Mouse (Mus musculus) frontal cortex, adult (tissue): Measurements from ENCODE around the gene Otof.

ENCODE experiments used
- ATAC-seq: cut with Nextera tagmentation; 2 replicates; pipeline ENCODE4 v1.9.2; 2017; ENCODE audit warnings: mild to moderate bottlenecking, moderate library complexity, mixed read lengths; ENCODE audit not compliant: low TSS enrichment

Otof gene

DNA sequence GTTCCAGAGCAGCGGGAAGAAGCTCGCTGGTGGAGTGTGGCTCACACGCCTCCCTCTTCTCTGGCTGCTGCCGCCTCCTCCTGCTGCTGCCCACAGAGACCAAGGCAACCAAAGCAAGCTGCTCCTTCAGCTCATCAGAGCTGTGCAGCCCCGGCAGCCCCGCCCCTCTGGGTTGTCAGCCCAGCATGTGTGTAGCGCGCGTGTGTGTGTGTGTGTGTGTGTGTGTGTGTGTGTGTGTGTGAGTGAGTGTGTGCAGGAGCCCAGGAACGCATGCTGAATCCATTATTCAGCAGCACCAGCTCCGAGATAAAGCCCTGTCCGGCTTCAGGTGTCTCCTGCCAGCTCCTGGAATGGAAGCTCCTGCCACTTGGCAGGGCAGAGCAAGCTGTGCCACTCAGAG lies at the start of gene Otof:
Gene Otof (minus strand): TSS at position 112 of the 400 bp plus-strand sequence.
- peak; percentile 98 for ATAC-seq

GRCm38 (mm10) chr5:30497299-30497698 lies 35.6 kb upstream of the Otof start:
- no peak for ATAC-seq

GRCm38 (mm10) chr5:30496821-30497220 lies 35.1 kb upstream of the Otof start:
- no peak for ATAC-seq

DNA sequence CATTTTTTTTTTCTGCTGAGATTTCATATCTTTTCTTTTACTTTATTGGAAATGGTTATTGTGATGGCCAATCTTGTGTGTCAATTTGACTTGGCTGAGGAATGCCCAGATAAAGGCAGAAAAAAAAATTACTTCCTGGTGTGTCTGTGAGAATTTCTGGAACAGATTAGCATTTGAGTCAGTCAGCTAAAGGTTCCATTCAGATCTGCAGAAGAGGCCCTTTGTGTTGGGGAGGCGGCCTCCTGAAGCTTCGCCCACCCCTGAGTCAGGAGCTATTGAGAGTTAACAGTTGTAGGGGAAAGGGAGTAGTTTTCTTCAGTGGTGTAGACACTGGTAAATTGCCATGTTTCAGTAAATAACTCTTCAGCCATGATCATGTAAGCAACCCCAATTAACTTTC lies 33.6 kb upstream of the Otof start:
- no peak for ATAC-seq

GRCm38 (mm10) chr5:30494606-30495005 lies 32.9 kb upstream of the Otof start:
- no peak for ATAC-seq

- no peak for ATAC-seq
Observed at GRCm38 (mm10) chr5:30493723-30494122, 32.0 kb upstream of the Otof start.

GRCm38 (mm10) chr5:30490845-30491244 lies 29.1 kb upstream of the Otof start:
- ATAC-seq, result no peak

- no peak for ATAC-seq
Observed at GRCm38 (mm10) chr5:30490215-30490614, 28.5 kb upstream of the Otof start.

DNA sequence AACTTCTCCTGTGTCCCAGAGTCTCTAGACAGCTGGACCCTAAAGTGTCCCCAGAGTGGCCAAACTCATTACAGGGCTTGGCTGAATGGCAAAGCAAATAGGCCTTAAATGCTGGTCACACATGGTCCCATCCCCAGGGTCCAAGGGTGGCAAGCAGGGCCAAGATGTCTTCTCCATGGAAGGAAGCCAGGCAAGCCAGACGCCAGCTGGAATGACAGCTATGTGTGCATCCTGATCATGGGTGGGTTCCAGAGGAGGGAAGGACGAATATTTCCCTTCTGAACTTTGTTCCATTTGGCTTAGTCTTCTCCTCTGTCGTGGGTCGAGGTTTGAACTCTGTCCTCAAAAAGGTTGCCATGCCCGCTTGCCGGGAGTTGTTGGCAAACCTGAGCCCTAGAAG lies 23.4 kb upstream of the Otof start:
- no peak for ATAC-seq

- ATAC-seq, result no peak
Observed at GRCm38 (mm10) chr5:30484591-30484990, 22.9 kb upstream of the Otof start.

- ATAC-seq, result no peak
Observed at GRCm38 (mm10) chr5:30483533-30483932, 21.8 kb upstream of the Otof start.

- peak; percentile 70; the same call in 1 of the 2 replicates for ATAC-seq
Observed at GRCm38 (mm10) chr5:30482319-30482718, 20.6 kb upstream of the Otof start.

- ATAC-seq, result peak; percentile 72
Observed at GRCm38 (mm10) chr5:30476534-30476933, 14.8 kb upstream of the Otof start.

GRCm38 (mm10) chr5:30472148-30472547 lies 10.4 kb upstream of the Otof start:
- ATAC-seq, result no peak

DNA sequence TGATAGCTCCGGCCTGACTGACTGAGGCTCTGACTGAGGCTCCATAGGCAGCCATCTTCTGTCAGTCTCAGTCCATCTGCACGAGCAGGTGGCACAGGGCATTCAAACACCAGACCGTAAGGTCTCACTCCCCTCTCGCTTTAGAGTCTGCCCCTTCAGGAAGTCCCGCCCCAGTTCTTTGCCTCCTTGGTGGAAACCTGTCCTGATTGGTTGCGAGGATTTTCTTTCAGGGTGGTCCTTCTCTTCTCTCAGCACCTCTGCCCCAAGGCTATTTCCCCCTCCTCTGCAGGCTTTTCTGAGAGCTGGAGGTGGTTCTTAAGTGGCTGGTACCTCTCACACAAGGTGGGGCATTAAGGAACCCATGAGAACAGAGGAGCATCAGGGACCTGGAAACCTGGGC lies 8.7 kb upstream of the Otof start:
- ATAC-seq, result no peak

DNA sequence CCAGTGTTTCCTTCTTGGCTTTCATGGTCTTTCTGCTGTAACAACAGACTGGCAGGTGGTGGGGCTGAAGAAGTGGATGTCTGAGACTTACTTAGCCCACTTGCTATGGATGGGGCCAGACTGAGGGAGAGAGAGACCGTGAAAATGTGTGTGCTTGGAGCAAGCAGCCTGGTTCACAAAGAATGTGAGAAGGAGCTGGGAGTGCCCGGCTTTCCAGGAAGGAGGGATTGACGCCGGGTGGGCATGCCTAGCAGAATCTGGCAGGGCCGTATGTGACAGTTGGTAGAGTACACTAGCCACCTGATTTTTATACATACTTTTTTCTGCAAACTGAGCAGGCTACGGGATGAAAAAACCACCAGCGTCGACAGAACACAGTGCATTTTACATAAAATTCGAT lies 4.6 kb upstream of the Otof start:
- peak; percentile 15; the same call in 1 of the 2 replicates for ATAC-seq

DNA sequence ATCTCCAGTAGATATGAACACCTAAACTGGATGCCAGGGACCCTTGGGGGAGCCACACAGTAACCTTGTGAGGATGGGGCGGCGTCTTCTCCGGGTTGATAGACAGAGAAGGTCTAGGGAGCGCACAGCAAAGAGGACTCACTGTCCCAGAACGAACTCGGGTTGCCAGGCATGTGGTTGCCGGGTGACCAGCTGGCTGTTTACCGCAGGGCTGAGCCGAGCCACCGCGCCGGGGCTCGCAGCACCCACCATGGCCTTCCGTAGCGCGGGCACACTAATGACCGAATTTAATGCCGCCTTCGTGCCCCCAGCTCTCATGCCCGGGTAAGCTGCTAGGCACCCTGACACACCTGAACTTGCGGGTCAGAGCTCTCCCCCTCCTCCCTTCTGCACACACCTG lies 4.1 kb upstream of the Otof start, which contains the start of gene 1700001C02Rik:
Gene 1700001C02Rik (plus strand): TSS at position 187 of the 400 bp plus-strand sequence.
- no peak for ATAC-seq

DNA sequence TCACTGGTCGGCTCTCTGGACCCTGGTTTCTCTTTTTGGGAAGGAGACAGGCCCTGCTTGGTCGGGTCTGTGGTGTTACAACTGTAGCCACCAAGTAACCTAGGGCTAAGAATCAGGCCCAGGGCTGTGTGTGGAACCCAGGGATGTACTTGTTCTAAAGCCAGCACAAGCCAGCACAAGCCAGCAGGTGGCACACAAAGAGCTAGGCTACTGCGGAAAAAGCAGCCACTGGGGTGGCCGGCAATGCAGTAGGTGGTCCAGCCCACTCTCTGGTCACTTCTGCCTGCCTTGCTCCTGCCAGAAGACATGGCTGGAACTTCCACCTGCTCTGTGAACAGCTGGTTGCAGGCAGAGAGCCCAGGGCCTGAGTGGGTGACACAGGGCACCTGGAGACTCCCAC lies 1.6 kb downstream of the Otof start:
- no peak for ATAC-seq

DNA sequence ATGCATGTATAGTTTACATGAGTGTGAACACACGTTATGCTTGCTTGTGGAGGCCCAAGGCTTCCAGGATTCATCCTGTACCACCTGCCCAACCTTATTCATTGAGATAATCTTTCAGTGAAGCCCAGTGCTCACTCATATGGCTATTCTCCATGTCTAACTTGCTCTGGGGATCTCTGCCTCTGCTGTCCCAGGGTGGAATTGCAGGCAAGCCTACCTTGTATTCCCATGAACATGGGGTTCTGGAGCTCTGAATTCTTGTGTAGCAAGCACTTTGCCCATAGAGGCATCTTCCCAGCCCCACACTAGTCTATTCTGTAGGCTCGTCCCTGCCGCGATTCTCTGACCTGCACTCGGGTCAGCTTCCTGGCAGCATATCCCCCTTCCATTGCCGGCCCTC lies 5.7 kb downstream of the Otof start:
- ATAC-seq, result peak; percentile 90

DNA sequence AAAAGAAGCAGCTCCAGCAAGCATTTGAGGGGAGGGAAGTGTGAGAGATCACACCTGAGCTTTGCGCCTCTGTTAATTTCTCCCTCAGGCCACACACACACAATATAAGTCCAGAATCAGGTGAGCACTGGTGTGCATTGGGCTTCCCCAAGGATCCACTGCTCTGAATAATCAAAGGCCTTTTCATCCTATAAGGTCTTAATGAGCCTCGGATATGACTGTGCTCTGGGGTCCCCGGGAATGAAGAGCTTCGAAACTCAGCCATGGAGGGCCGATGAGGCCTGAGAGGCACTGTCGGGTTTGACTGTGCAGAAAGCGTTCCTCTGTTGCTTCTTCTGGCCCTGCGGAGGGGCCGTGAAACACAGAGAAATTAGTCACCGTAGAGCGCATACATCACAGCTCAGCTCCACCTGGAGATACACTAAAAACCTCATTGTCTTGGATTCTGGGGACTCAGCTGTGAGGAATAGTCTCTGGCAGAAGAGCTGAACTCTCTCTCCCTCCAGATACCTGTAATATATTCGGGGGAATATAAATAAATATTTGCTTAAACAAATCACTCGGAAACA lies 17.3 kb downstream of the Otof start:
- no peak for ATAC-seq

GRCm38 (mm10) chr5:30442196-30442595 lies 19.5 kb downstream of the Otof start:
- ATAC-seq, result peak; percentile 88

GRCm38 (mm10) chr5:30440308-30440906 lies 21.3 kb downstream of the Otof start:
- ATAC-seq, result no peak

DNA sequence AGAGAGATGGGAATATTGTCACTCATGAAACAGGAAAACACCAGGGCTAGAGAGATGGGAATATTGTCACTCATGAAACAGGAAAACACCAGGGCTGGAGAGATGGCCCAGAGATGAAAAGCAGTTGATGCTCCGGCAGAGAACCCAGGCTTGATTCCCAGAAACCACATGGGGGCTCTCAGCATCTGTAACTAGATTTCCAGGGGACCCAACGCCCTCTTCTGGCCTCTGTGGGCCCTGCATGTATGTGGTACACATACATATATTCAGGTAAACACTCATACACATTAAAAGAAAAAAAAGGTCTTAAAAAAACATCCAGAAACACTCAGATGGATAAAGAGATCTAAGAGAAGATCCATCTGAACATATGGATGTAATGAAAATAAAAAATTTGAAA lies 22.8 kb downstream of the Otof start:
- no peak for ATAC-seq

- ATAC-seq, result no peak
Observed at GRCm38 (mm10) chr5:30427406-30427805, 34.3 kb downstream of the Otof start.
